Mouse (Mus musculus) forebrain, embryonic 10.5 days (tissue): ENCODE measurements at regions not wholly inside any gene's neighbourhood (a gene's known extent, or its start where the extent isn't known, plus 50 kb on each side); places are given as distances from the start of the nearest gene placed in this dataset.

ENCODE experiments used
- DNase-seq: peaks from one replicate; pipeline ENCODE4 v3.0.0-alpha.2; 2017; ENCODE audit warnings: low spot score; ENCODE audit errors: extremely low spot score
- H3K27ac ChIP-seq: fragments of 300-500 bp; sonication (generic); 2 replicates; pipeline ENCODE4 v1.5.1; 2016; ENCODE audit warnings: mild to moderate bottlenecking
- H3K27me3 ChIP-seq: fragments of 300-500 bp; sonication (generic); 2 replicates; pipeline ENCODE4 v1.6.1; 2016; ENCODE audit warnings: mild to moderate bottlenecking; ENCODE audit not compliant: poor library complexity, severe bottlenecking
- H3K36me3 ChIP-seq: fragments of 300-500 bp; sonication (generic); replicated peaks from 2 replicates; pipeline ENCODE4 v1.6.1; 2016; ENCODE audit warnings: mild to moderate bottlenecking, moderate library complexity
- H3K4me1 ChIP-seq: fragments of 300-500 bp; sonication (generic); 2 replicates; pipeline ENCODE4 v1.6.1; 2016
- H3K4me3 ChIP-seq: fragments of 300-500 bp; sonication (generic); 2 replicates; pipeline ENCODE4 v1.5.1; 2016; ENCODE audit warnings: mild to moderate bottlenecking, moderate library complexity
- H3K9me3 ChIP-seq: fragments of 300-500 bp; sonication (generic); 2 replicates; pipeline ENCODE4 v1.6.1; 2016; ENCODE audit warnings: mild to moderate bottlenecking, moderate library complexity
- WGBS: fragments of 180-500 bp; shearing (Covaris S2); methylation state at CpG from one replicate; pipeline ENCODE4 v1.1.7; 2016; 5-methylcytosine and 5-hydroxymethylcytosine counted together

GRCm38 (mm10) chr3:109273074-109273801 is 67.2 kb upstream of the Vav3 start:
- no peaks in the 10 kb centered on the region for H3K36me3 ChIP-seq
- no peaks in the 10 kb centered on the region for H3K4me1 ChIP-seq
- H3K9me3 ChIP-seq = no peaks in the 10 kb centered on the region
- H3K4me3 ChIP-seq = no peak overlapping the region
- no peak for DNase-seq
- H3K27me3 ChIP-seq = no peaks in the 10 kb centered on the region
- 79% methylated on average over 5 of the region's 5 CpGs for WGBS
- H3K27ac ChIP-seq = no peak overlapping the region

- no peak overlapping the region for H3K27ac ChIP-seq
- no peaks in the 10 kb centered on the region for H3K4me1 ChIP-seq
- H3K27me3 ChIP-seq = no peaks in the 10 kb centered on the region
- no peaks in the 10 kb centered on the region for H3K9me3 ChIP-seq
- no peak overlapping the region for H3K4me3 ChIP-seq
- H3K36me3 ChIP-seq = no peaks in the 10 kb centered on the region
- WGBS = 90% methylated on average over 4 of the region's 4 CpGs
- DNase-seq = no peak
These were observed 66.7 kb upstream of the Vav3 start for GRCm38 (mm10) chr3:109273802-109274155.

- 79% methylated on average over 1 of the region's 1 CpGs for WGBS
- Histone ChIP-seq H3K9me3 (no peaks in the 10 kb centered on the region), H3K27me3 (no peaks in the 10 kb centered on the region)
These were observed 61.4 kb upstream of the Vav3 start for GRCm38 (mm10) chr3:109279086-109279485.

DNA sequence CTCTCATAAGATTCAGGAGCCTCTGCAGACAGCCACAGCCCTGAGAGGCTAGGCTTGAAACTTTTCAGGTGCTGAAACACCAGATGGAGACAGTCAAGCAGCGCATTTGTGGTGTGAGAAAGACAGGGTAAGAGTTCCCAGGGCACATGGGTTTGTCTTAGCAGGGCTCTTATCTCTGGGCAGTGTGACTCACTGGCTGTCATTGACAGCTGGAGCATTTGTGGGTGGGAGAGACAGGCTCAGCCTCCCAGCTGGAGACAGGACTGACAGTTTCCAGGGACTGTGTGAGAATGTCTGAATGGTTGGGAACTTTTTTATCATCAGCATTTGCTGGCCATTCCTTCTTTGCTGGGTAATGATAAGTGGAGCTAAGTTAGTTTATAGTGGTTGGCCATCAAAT is 53.9 kb upstream of the Vav3 start:
- H3K4me3 ChIP-seq = no peak overlapping the region
- H3K27ac ChIP-seq = no peak overlapping the region
- H3K9me3 ChIP-seq = no peaks in the 10 kb centered on the region
- WGBS = 76% methylated on average over 1 of the region's 1 CpGs
- H3K27me3 ChIP-seq = no peaks in the 10 kb centered on the region
- no peaks in the 10 kb centered on the region for H3K4me1 ChIP-seq
- no peaks in the 10 kb centered on the region for H3K36me3 ChIP-seq
- no peak for DNase-seq

More at GRCm38 (mm10) chr3:109279086-109279485, 61.4 kb upstream of the Vav3 start:
- Histone ChIP-seq H3K27ac (no peak overlapping the region), H3K4me3 (no peak overlapping the region), H3K4me1 (no peaks in the 10 kb centered on the region), H3K36me3 (no peaks in the 10 kb centered on the region)
- DNase-seq = no peak
